Mouse (Mus musculus): ENCODE measurements around the gene Ggn.
A peak's percentile ranks its signal among the peaks of the same experiment; 100 is the strongest.
"Not testable (repeated sequence)": the region's sequence is repeated elsewhere in the genome, so short reads cannot be mapped to it uniquely, and the experiment has no call there.

Gene Ggn

DNA sequence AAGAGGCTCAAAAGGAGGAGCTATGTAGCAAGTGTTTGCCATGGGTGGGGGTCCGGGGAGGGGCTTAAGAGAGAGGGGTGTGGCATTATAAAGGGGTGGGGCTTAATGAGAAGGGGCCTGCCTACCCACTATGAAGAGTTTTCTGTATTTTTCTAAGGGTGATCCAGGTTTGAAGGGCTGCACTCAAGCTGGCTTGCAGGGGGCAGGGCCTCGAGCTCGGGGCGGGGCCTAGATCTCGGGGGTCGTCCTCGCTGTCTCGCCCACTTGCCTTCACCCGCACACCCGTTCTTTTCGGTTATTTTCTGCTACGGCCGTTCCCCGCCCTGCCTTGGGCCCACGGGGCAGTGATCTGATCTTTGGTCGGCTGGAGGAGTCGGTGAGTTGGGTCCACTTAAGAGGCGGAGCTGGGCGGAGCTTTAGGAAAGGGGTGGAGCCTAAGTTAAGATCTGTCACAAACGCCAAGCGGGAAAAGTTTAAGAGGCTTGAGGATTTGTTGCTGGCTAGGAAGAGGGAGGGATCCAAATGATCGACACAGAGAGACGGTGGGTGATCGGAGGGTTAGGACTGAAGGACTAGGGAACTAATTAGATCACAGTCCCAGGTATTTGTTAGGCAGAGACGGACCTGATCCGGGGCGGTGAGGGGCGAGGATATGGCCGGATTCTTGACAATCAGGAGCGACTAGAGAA is at the start of gene Ggn, which contains the start of gene Spred3:
Gene Ggn, plus strand, starts transcription at position 145 of the 689 bp plus-strand sequence.
Gene Spred3, minus strand, starts transcription at position 346 of the 689 bp plus-strand sequence.
- peak in 1 of 2 experiments; percentile 58 for DNase-seq (ENCODE audit: low spot score in 2 of 2)

DNA sequence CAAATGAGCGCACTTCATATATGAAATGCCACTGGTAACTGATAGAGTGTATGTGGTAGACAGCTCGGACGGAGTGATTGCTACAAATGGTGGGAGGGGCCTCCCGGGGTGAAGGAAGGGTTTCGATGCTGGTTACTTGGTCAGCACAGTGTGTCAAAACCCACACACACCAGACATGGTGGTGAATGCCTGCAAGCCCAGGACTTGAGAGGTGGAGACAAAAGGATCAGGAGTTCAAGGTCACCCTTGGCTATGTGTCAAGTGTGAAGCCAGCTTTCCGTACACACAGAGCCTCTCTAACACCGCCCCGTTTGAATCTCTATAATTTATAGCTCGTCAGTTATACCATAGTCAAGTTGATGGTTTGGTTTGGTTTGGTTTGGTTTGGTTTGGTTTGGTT is 47.2 kb upstream of the Ggn start:
- no peak for DNase-seq (ENCODE audit: low spot score in 2 of 2)

DNA sequence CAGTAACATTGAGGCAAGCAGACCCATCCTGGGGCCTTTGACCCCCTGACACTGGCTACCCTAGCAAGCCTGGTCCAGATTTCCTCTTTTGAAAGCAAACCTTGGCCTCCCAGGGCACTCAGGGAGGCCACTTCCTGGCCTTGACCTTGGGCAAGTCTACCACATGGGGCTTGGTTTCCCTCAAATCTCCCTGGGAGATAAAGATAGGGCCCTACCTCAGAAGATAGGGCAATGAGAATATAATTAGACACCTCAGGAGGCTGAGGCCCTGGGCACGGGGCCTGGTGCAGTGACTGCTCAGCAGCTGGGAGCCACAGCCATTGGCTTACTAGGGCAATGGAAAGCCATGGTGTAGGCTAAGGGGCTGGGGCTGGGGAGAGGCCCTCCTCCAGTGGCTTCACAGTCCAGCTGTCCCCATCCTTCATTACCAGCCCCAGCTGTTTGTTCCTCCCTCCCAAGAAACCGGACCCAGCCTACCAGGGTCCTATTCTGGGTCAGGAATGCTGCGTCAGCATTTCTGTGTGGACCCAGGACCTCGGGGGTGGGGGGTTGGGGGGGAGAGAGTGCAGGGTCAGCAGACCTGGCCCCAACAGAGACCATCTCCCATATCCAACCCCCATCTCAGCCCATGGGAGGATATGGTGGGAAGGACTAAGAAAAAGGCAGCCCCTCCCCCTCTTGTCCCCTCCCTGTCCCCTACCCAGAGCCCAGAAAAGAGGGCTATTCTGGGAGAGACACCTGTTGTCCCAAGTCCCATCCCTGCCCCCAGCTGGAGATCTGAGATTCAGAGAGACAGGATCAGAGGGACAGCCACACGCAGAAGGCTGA is 46.3 kb upstream of the Ggn start:
- no peak for DNase-seq (ENCODE audit: low spot score in 2 of 2)

DNA sequence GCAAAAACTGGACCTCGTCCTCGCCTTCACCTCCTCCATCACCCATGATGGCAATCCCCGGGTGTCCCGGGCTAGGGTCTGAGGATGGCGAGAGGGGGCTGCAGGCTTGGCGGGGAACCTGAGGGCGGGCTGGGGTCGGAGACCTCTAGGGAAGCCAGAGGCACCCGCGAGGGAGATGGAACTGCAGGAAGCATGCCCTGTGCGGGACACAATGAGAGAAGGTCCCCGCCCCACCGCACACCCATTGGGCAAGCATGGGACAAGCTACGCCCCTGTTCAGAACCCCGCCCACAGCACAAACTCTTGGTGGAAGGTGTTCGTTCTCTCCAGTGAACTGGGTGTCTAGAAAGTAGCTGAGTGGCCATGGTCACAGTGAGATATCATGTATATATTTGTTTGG is 45.0 kb upstream of the Ggn start, which contains the start of gene Ryr1:
Gene Ryr1, minus strand, starts transcription at position 210 of the 400 bp plus-strand sequence.
- no peak for DNase-seq (ENCODE audit: low spot score in 2 of 2)

DNA sequence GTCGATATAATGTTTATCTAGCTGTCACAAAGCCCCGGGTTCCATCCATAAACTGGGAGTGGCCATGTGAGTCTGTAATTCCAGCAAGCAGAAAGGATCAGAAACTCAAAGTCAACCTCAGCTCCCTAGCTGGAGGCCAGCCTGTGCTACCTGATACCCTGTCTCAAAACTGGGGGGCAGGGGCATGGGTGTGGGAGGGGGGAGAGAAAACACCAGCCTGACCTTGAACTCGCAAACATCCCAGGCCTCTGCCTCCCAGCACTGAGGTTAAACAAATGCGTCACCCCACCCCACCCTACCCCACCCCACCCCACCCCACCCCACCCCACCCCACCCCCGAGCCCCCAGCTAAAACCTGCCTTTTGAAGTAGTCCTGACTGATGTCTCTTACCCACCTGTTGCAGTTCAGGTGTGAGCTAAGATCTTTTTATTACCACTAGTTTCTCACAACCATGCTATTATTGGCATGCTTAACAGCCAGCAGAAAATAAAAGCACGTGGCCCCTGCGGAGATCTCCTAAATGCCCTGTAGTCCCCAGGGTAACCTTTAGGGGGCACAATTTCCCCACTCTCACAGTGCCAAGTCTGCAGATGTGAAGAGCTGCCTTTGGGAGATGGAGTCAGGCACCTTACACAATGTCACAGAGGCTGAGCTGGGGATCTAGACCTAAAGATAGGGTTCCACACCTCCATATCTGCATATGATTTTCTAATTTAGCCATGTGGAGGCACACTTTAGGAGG is 43.7 kb upstream of the Ggn start:
- peak; percentile 20 to 50 for DNase-seq (ENCODE audit: low spot score in 2 of 2)

DNA sequence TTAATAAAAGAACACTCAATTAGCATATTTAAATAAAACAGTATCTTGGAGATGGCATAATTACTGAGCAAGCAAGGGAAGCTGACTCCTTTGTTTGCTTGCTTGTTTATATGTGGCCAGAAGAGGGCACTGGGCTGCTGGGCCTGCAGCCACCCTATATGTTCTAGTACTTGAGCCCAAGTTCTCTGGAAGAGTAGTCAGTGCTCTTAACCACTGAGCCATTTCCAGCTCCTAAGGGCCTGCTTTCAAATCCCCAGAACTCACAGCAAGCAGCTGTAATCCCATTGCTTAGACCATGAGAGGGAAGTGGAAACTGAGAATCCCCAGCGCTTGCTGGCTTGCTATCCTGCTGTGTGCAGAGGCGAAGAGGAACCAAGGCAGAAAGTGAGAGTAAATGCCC is 41.3 kb upstream of the Ggn start:
- DNase-seq (ENCODE audit: low spot score in 2 of 2): no peak

DNA sequence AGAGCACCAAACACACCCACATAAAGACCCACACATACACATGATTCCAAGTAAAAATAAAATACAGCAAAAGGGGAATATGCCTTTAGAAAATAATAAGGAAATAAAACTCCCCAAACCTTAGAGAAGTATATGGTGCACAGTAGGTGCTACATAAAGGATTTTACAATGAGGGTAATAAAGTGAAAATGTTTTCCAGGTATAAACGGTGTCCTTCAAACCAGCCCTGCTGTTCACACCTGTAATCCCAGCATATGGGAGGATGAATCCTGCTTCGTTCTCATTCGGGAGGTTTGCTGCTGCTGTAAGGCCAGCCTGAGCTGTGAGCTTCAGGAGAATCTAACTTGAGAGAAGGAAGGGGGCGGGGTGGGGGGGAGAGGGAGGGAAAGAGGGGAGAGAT is 35.8 kb upstream of the Ggn start:
- no peak for DNase-seq (ENCODE audit: low spot score in 2 of 2)

DNA sequence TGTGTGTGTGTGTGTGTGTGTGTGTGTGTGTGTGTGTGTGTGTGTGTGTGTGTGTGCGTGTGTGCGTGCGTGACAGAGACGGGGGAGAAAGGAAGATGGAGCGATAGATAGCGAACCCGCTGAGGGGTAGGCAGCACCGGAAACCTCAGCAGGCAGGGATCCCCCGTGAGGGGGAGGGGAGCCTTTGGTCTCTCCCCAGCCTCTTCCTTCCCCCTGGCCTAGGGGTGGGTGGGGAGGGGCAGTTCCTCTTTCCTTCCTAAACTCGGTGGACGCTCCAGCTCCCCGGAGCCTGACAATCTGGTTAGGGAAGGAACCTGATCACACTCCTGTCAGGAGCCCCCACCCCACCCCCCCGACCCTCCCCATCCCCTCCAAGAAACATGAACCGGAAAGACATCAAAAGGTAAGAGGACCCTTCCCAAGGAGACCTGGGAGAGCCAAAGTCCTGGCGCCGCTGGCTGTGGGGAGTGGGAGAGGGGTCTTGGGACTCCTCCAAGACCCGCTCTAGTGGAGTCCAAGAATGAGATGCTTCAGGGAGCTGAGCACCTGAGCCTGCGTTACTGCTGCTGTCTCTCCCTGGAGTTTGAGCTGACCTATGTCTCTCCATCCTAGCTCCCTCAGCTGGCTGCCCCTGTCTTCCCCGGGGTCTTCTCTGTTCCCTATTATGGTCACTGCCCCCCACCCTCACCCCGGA is 35.2 kb upstream of the Ggn start, which contains the start of gene Rasgrp4:
Gene Rasgrp4, plus strand, starts transcription at position 159 of the 694 bp plus-strand sequence.
- no peak for DNase-seq (ENCODE audit: low spot score in 2 of 2)

DNA sequence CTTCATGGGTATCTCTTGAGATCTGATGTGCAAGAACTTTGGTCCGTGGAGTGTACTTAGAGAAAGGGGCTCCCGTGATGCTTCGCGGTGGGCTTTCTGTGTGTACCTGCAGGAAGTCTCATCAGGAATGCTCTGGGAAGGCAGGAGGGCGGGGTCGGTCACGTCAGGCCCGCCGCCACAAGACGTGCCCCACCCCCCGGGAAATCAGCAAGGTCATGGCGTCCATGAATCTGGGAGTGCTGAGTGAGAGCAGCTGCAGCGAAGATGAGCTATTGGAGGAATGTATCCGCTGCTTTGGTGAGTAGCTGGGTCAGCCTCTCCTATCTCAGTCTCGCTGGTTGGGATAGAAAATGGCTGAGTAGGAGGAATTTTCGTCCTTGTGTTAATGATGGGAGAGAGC is 32.6 kb upstream of the Ggn start:
- DNase-seq (ENCODE audit: low spot score in 2 of 2): no peak

DNA sequence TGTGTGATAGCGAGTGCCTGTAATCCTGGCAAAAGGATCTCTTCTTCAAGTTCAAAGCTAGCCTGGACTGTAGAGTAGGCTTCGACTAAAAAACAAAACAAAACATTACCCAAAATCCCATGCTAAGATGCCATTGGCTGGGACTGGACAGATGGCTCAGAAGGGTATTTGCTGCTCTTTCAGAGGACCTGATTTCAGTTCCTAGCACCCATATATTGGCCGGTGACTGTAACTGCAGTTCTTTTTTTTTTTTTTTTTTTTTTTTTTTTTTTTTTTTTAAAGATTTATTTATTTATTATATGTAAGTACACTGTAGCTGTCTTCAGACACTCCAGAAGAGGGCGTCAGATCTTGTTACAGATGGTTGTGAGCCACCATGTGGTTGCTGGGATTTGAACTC is 30.8 kb upstream of the Ggn start:
- not testable (repeated sequence) for DNase-seq (ENCODE audit: low spot score in 2 of 2)

DNA sequence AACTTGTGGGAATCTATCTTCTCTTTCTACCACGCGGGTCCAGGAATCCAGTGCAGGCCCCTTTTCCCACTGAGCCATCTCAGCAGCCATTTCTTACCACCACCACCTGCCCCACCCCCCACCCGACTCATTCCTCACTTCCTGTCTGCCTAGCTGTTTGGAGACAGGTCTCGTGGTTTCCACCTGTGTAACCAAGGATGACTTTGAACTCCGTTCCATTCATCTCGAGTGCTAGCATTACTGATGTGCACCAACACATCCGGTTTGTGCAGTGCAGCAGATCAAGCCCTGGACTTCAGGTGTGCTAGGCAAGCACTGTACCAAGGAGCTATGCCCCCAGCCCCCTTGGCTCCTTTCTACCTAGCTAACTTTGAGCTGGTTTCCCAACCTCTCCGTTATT is 28.6 kb upstream of the Ggn start:
- no peak for DNase-seq (ENCODE audit: low spot score in 2 of 2)

DNA sequence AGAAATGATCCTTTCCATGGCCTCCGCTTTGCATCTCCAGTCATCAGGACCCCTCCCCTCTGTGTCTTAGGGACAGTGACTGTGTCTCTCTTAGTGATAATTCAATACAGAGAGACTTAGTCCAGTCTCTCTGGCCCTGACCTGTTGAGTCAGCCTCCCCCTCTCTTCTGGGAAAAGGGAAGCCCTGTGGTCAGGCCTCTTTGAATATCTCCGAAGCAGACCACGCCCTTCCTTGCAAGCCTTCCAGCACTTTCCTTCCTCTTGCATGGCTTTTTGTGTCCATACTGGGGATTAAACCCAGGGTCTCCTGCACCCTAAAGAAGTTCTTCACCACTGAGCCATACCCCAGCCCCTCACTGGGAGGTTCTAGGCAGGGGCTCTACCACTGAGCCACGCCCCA is 26.0 kb upstream of the Ggn start:
- DNase-seq (ENCODE audit: low spot score in 2 of 2): no peak

DNA sequence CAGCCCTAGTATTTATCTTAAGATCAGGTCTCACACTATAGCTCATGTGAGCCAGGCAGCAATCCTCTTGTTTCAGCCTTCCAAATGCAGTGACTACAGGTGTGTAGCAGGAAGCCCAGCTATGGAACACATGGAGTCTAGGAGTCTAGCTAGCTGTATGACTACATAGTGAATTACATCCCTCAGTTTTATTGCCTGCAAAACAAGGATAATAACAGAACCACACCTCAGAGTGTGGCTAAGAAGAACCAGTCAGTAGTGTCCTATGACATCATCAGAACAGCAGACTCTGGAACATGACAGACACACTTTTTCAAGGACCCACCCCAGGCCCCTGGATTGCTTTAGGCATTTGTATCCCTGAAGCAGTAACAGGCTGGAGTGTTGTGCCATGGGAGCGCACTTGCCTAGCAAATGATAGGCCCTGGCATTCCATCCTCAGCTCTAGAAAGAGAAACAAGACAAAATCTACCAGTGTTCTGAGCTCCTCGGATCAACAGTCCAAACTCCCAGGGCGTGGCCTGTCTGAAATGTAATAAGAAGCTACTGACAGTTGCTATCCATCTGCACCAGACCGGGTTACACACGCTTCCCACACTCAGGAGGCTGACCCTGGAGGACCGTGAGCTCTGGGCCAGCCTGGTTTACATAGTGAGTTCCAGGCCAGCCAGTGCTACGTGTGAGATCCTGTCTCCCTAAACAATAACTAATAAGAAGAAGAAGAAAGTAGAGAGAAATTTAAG is 23.2 kb upstream of the Ggn start:
- DNase-seq (ENCODE audit: low spot score in 2 of 2): no peak

DNA sequence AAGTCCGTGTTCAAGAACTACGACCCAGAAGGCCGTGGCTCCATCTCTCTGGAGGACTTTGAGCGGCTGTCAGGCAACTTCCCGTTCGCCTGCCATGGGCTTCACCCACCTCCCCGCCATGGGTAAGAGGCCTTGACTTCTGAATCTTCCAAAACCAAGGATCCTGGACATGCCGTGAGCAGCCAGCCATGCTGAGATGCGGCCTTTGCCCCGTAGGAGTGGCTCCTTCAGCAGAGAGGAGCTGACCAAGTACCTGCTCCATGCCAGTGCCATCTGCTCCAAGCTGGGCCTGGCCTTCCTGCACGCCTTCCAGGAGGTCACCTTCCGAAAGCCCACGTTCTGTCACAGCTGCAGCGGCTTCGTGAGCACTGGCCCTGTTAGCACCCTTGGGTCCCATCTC is 21.2 kb upstream of the Ggn start:
- DNase-seq (ENCODE audit: low spot score in 2 of 2): no peak

DNA sequence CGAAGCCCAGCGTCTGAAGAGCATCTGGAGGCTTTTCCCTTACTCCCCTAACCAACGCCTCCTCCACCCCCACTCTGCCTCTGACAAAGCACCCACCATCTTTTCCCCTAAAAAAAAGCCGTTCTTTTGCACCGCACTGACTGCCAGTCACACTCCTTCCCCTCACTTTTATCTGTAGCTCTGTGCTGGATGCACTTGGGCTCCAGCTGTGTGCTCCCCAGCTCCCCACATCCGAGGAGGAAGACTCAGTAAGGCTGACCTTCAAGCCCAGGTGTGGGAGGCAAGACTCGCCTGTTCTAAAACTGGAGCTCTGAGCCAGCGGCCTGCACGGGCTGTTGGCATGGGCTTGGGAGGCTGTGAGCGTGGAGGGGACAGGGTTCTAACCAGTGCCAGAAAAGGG is 18.5 kb upstream of the Ggn start:
- no peak for DNase-seq (ENCODE audit: low spot score in 2 of 2)

DNA sequence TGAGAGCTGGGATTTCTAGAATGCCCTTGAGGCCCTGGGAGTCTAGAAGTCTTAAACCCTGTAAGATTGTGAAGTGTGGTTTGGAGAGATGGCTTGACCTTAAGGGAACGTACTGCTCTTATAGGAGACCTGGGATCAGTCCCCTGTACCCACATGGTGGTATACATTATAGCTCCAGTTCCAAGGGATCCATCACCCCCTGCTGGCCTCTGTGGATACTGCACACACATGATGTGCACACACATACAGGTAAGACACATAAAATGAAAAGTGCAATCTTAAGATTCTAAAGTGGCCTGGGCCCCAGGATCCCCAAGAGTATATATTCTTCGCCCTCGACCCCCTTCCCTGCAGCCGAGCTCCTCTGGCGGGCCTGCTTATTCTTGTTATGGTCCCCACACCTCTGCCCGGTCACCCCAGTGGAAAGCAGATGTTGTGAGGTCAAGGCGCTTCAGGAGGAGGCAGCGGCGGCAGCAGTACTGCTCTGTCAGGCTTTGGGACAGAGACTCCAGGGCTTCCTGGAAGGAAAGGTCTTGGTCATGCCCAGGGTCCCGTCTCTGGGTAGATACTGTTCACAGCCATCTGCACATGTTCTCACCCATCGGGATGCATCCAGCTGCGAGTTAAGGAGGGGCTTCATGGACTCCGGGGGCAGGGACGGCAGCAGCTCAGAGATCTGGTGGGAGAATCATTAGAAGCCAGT is 15.8 kb upstream of the Ggn start:
- DNase-seq (ENCODE audit: low spot score in 2 of 2): no peak

DNA sequence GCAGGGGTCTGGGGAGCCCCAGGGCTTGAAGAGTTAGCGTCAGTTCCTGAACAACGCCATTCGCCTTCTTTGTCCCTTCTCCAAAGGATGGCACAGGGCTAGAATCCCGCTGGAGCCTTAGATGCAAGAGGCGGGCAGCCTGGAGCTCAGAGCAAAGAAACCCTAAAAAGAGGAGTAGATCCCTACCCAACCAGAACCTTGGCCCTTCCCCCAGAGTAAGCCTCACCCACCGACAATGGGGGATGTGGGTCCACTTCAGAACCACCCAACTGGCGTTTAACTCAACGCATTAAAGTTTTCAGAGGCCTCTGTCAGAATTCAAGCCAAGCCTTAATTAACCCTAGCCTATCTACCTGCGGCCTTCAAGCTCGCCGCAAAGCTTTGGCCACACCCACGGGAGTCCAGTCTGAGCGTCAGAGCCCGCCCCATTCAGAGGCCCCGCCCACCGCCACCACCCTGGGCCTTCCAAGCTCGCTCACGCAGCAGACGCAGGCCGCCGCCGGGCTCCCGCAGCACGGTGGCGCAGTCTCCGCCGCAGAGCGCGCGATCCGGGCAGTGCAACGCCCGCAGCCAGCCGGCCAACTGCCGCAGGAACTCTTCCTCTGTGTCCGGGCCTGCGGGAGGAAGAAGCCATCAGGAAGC is 14.7 kb upstream of the Ggn start:
- DNase-seq (ENCODE audit: low spot score in 2 of 2): peak; percentile 76 to 86

DNA sequence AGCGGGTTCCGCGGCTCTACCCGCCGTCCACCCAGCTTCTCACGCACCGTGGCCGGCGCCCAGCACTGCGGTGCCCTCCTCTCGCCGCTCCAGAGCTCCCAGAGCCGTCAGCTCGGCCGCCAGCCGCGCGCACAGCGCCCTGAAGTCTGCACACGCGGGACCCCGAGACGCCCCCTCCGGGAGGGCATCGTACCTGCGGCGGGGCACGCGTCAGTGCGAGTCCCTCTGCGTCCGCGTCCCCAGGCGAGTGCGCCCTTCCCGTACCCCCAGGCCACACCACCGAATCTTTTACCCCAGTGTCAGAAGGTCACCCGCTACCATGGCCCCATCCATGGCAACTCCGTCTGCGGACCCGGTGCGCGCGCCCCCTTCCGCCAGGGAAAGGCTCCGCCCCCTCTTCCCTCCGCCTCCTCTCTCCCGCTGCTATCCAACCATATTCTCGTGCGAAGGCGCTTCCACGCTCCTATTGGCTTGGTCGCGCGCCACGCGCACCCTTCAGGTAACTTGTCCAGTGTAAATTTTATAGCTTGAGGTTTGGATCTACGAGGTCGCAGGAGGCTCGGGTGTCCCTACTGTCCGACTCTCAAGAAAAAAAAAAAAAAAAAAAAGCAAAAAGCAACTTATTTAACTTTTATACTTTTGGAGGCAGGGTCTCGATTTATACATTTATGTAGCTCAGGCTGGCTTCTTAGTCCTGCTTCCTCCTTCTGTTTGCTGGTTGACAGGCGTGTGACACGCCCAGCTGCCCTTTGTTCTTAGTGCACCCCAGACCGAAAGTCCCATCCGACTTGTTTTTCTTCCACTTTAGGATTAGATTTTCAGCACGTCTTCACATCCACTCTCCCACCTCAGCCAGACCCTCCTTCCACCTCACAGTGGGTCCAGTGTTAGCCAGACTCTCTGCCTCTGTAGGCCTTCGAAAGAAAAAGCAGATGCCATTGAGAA is 13.9 kb upstream of the Ggn start, which contains the start of gene Fam98c:
Gene Fam98c, minus strand, starts transcription at position 397 of the 945 bp plus-strand sequence.
- peak in 1 of 2 experiments; percentile 87 for DNase-seq (ENCODE audit: low spot score in 2 of 2)

DNA sequence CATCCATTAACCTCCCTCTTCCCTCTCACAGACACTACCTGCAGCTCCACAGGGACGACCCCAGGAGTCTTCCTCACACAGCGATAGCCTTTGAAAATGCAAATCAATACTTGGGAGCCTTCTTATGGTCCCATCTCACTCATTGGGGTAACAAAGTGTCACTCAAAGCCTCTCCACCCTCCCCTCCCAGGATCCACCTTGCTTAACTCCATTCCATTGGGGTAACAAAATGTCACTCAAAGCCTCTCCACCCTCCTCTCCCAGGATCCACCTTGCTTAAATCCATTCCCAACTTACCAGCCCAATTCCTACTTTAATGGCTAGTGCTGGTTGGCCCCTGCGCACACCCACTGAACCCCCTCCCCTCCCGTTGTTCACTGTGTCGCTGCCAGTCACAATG is 11.7 kb upstream of the Ggn start:
- DNase-seq (ENCODE audit: low spot score in 2 of 2): no peak
